Mouse (Mus musculus) olfactory bulb, adult 2 months (tissue): ENCODE measurements around the gene Slc37a4. TPM values are rescaled to one million over a fixed set of nuclear protein-coding genes. Genes with fewer than 3 reads are reported as not detected.
"Not testable (repeated sequence)": the region's sequence is repeated elsewhere in the genome, so short reads cannot be mapped to it uniquely, and the experiment has no call there.

Experiments used
- H3K27ac ChIP-seq: fragments of 200-500 bp; 2 replicates; pipeline ENCODE4 v1.5.1; 2012; ENCODE audit warnings: low read depth, low read length; ENCODE audit not compliant: insufficient read depth
- H3K4me1 ChIP-seq: fragments of 200-500 bp; 2 replicates; pipeline ENCODE4 v1.6.1; 2012; ENCODE audit warnings: low read length; ENCODE audit not compliant: control insufficient read depth, insufficient read depth
- H3K4me3 ChIP-seq: fragments of 200-500 bp; 2 replicates; pipeline ENCODE4 v1.5.1; 2012; ENCODE audit warnings: mild to moderate bottlenecking, low read depth, low read length, moderate library complexity; ENCODE audit not compliant: insufficient read depth
- CTCF ChIP-seq: fragments of 200-500 bp; IDR thresholded peaks from 2 replicates; pipeline ENCODE4 v1.5.1; 2012; ENCODE audit warnings: low read depth, mild to moderate bottlenecking, low read length, moderate library complexity; ENCODE audit not compliant: insufficient read depth
- POLR2A ChIP-seq: fragments of 200-500 bp; IDR thresholded peaks from 2 replicates; pipeline ENCODE4 v1.6.1; 2012; ENCODE audit warnings: mild to moderate bottlenecking, low read depth, low read length, moderate library complexity; ENCODE audit not compliant: insufficient read depth
- WGBS: fragments of 180-500 bp; shearing (Covaris S2); methylation state at CpG from one replicate; pipeline ENCODE4 v1.1.7; 2018; 5-methylcytosine and 5-hydroxymethylcytosine counted together
- polyA plus RNA-seq: library from polyadenylated mRNA; stranded (reverse); fragments of >200 nt; gene quantifications from 2 replicates; pipeline ENCODE4 v1.2.4, GENCODE M21; 2012; ENCODE audit warnings: low replicate concordance; ENCODE audit not compliant: missing spikeins, insufficient read depth, insufficient read length

The Slc37a4 gene
- polyA plus RNA-seq, 1 experiment: not detected

GRCm38 (mm10) chr9:44420280-44420898 is 23.7 kb downstream of the Slc37a4 start:
- Histone ChIP-seq H3K4me1 (no peaks in the 10 kb centered on the region), H3K4me3 (no peak overlapping the region), H3K27ac (no peak overlapping the region)
- TF ChIP-seq CTCF (no peak), POLR2A (no peak)
- WGBS: 78% methylated on average over 5 of the region's 5 CpGs

GRCm38 (mm10) chr9:44423576-44423975 is 26.9 kb downstream of the Slc37a4 start:
- WGBS: 87% methylated on average over 4 of the region's 4 CpGs
- no peak overlapping the region for H3K4me3 ChIP-seq
- TF ChIP-seq POLR2A: no peak
- no peak for TF ChIP-seq CTCF
- no peak overlapping the region for H3K27ac ChIP-seq
- H3K4me1 ChIP-seq: no peaks in the 10 kb centered on the region

- H3K4me1 ChIP-seq: no peaks in the 10 kb centered on the region
- no peak overlapping the region for H3K27ac ChIP-seq
- H3K4me3 ChIP-seq: no peak overlapping the region
- 55% methylated on average over 5 of the region's 5 CpGs for whole genome bisulfite sequencing
- TF ChIP-seq POLR2A (no peak), CTCF (no peak)
These were observed 36.0 kb downstream of the Slc37a4 start for GRCm38 (mm10) chr9:44432577-44433185.

- Histone ChIP-seq H3K4me3 (no peak overlapping the region), H3K27ac (no peak overlapping the region), H3K4me1 (no peaks in the 10 kb centered on the region)
- WGBS: 86% methylated on average over 6 of the region's 6 CpGs
- TF ChIP-seq CTCF (no peak), POLR2A (no peak)
These were observed 39.1 kb downstream of the Slc37a4 start for GRCm38 (mm10) chr9:44435747-44436146.

- Histone ChIP-seq H3K27ac (no peak within 1 kb of the TSS), H3K4me1 (no peaks in the 10 kb centered on the region), H3K4me3 (no peak within 1 kb of the TSS)
- WGBS: 84% methylated on average over 19 of the region's 19 CpGs
- TF ChIP-seq CTCF (no peak), POLR2A (no peak)
These were observed 44.3 kb downstream of the Slc37a4 start, which contains the start of gene Foxr1 for GRCm38 (mm10) chr9:44440961-44441360. Foxr1 (minus strand) TSS chr9:44441136.

GRCm38 (mm10) chr9:44444402-44445025 is 47.9 kb downstream of the Slc37a4 start:
- H3K4me1 ChIP-seq, H3K4me3 ChIP-seq, H3K27ac ChIP-seq: not testable (repeated sequence)
- WGBS: 86% methylated on average over 7 of the region's 7 CpGs

GRCm38 (mm10) chr9:44450387-44450786 is 53.7 kb downstream of the Slc37a4 start:
- no peak overlapping the region for H3K4me3 ChIP-seq
- no peak for TF ChIP-seq POLR2A
- no peak for TF ChIP-seq CTCF
- H3K27ac ChIP-seq: no peak overlapping the region
- H3K4me1 ChIP-seq: peaks cover 9% of the 10 kb centered on the region

Other genes starting within 250 kb of the Slc37a4 start
- gene Cbl, start 162.8 kb upstream of the Slc37a4 start, polyA plus RNA-seq: 80.7 and 279 TPM in 2 replicates
- gene Ccdc153, start 156.2 kb upstream of the Slc37a4 start, polyA plus RNA-seq: not detected in 2 replicates
- not detected in 2 replicates for gene Pdzd3, start 145.4 kb upstream of the Slc37a4 start, polyA plus RNA-seq
- gene Nlrx1, start 128.3 kb upstream of the Slc37a4 start, polyA plus RNA-seq: not detected in 2 replicates
- gene Abcg4, start 108.2 kb upstream of the Slc37a4 start, polyA plus RNA-seq: not detected in 2 replicates
- not detected in 2 replicates for gene Hinfp, start 91.2 kb upstream of the Slc37a4 start, polyA plus RNA-seq
- gene C2cd2l, start 76.6 kb upstream of the Slc37a4 start, polyA plus RNA-seq: not detected in 2 replicates
- 150 TPM in 1 of 2 replicates, not detected in the other for gene Dpagt1, start 70.8 kb upstream of the Slc37a4 start, polyA plus RNA-seq
- gene H2afx, start 62.2 kb upstream of the Slc37a4 start, polyA plus RNA-seq: not detected in 2 replicates
- gene Hmbs, start 52.6 kb upstream of the Slc37a4 start, polyA plus RNA-seq: not detected in 2 replicates
- not detected in 2 replicates for gene Vps11, start 35.2 kb upstream of the Slc37a4 start, polyA plus RNA-seq
- not detected in 2 replicates for gene Hyou1, start 17.4 kb upstream of the Slc37a4 start, polyA plus RNA-seq
- gene Rps25, start 10.3 kb downstream of the Slc37a4 start, polyA plus RNA-seq: 1,193 TPM in 1 of 2 replicates, not detected in the other
- gene Trappc4, start 10.7 kb downstream of the Slc37a4 start, polyA plus RNA-seq: not detected in 2 replicates
- not detected in 2 replicates for gene Ccdc84, start 21.7 kb downstream of the Slc37a4 start, polyA plus RNA-seq
- gene Foxr1, start 44.3 kb downstream of the Slc37a4 start, polyA plus RNA-seq: not detected in 2 replicates
- gene Upk2, start 58.1 kb downstream of the Slc37a4 start, polyA plus RNA-seq: not detected in 2 replicates
- gene Bcl9l, start 86.0 kb downstream of the Slc37a4 start, polyA plus RNA-seq: not detected in 2 replicates
- not detected in 2 replicates for gene Cxcr5, start 165.0 kb downstream of the Slc37a4 start, polyA plus RNA-seq
- 157 and 168 TPM in 2 replicates for gene Ddx6, start 208.0 kb downstream of the Slc37a4 start, polyA plus RNA-seq